Mouse (Mus musculus) embryonic stem cell, embryonic (primary cell): Measurements from ENCODE around the gene Il9r.

Experiments
- CTCF ChIA-PET, 4 experiments: fragments of 300-600 bp in 2 of 4; fragments of 350-600 bp in 2 of 4; sonication (Branson Sonifier 250); formaldehyde crosslinking; loops; one replicate each; lab custom pipeline; 2022; ENCODE audit warnings: inconsistent platforms in 2 of 4; lab: Charles Lee
- POLR2A ChIA-PET, 4 experiments: fragments of 300-600 bp in 2 of 4; fragments of 350-600 bp in 2 of 4; sonication (Branson Sonifier 250); formaldehyde crosslinking; loops; one replicate each; lab custom pipeline; 2022; ENCODE audit warnings: antibody characterized with exemption in 4 of 4, inconsistent platforms in 1 of 4; lab: Charles Lee

The Il9r gene

GRCm38 (mm10) chr11:32161922-32162804, 37.9 kb downstream of the Il9r start:
- ChIA-PET POLR2A (interaction anchor here (0.6 to 2.0 kb wide), 32 partner anchors 8 to 492 kb away, joined by 3 to 8 read pairs (median 3); partner anchors contain the start of genes Nsg2 (in 2 of the 4), Nprl3 (in 1 of the 4) and Snrnp25 (in 1 of the 4)), CTCF (interaction anchor here (0.5 to 3.3 kb wide), 100 partner anchors 8 to 939 kb away, joined by 3 to 39 read pairs (median 5); partner anchors contain the start of genes Snrnp25 (in 3 of the 4), Hbq1b (in 2 of the 4), Hbq1a (in 1 of the 4) and Nsg2 (in 1 of the 4))

GRCm38 (mm10) chr11:32161500-32161899, 38.6 kb downstream of the Il9r start:
- ChIA-PET POLR2A (interaction anchor here in 2 of 4 experiments (0.8 to 2.0 kb wide), 24 partner anchors 9 to 492 kb away, joined by 3 to 8 read pairs (median 3); partner anchors contain the start of genes Nsg2 (in 2 of the 2), Nprl3 (in 1 of the 2) and Snrnp25 (in 1 of the 2)), CTCF (interaction anchor here (0.5 to 3.3 kb wide), 91 partner anchors 8 to 788 kb away, joined by 3 to 39 read pairs (median 5); partner anchors contain the start of genes Snrnp25 (in 3 of the 4), Hbq1b (in 2 of the 4), Nsg2 (in 2 of the 4) and Hbq1a (in 1 of the 4))

GRCm38 (mm10) chr11:32160341-32160740, 39.7 kb downstream of the Il9r start:
- CTCF ChIA-PET, result interaction anchor here in 3 of 4 experiments (1.4 to 3.3 kb wide), 10 partner anchors 11 to 211 kb away, joined by 3 to 39 read pairs (median 10); no protein-coding TSS in a partner anchor

GRCm38 (mm10) chr11:32159176-32159575, 40.9 kb downstream of the Il9r start:
- ChIA-PET POLR2A (interaction anchor here in 3 of 4 experiments (0.6 to 1.8 kb wide), 4 partner anchors 10 to 258 kb away, joined by 3 to 5 read pairs (median 4); no protein-coding TSS in a partner anchor), CTCF (interaction anchor here in 3 of 4 experiments (0.6 to 2.2 kb wide), 5 partner anchors 18 to 162 kb away, joined by 3 to 9 read pairs (median 6); no protein-coding TSS in a partner anchor)

More at GRCm38 (mm10) chr11:32160341-32160740, 39.7 kb downstream of the Il9r start:
- POLR2A ChIA-PET, result interaction anchor here in 2 of 4 experiments (1.8 to 2.0 kb wide), 2 partner anchors 8 to 11 kb away, joined by 4 to 5 read pairs; no protein-coding TSS in a partner anchor

- ChIA-PET CTCF (interaction anchor here in 3 of 4 experiments (0.5 to 2.2 kb wide), 5 partner anchors 9 to 129 kb away, joined by 3 to 9 read pairs (median 4); partner anchors contain the start of gene Hbq1b (in 1 of the 3)), POLR2A (interaction anchor here in 3 of 4 experiments (0.6 to 1.8 kb wide), 11 partner anchors 9 to 713 kb away, joined by 3 to 5 read pairs (median 3); no protein-coding TSS in a partner anchor)
Observed at GRCm38 (mm10) chr11:32157791-32158594, 42.1 kb downstream of the Il9r start.

- ChIA-PET CTCF (interaction anchor here in 2 of 4 experiments (0.6 to 2.2 kb wide), 3 partner anchors 8 to 25 kb away, joined by 3 to 9 read pairs (median 3); no protein-coding TSS in a partner anchor), POLR2A (interaction anchor here in 3 of 4 experiments (0.6 to 1.8 kb wide), 8 partner anchors 8 to 714 kb away, joined by 3 to 5 read pairs (median 3); no protein-coding TSS in a partner anchor)
Observed at GRCm38 (mm10) chr11:32156854-32157630, 43.0 kb downstream of the Il9r start.

- CTCF ChIA-PET, result interaction anchor here (0.6 to 2.5 kb wide), 7 partner anchors 9 to 171 kb away, joined by 3 to 22 read pairs (median 5); no protein-coding TSS in a partner anchor
- POLR2A ChIA-PET, result interaction anchor here in 2 of 4 experiments (0.9 to 2.1 kb wide), 2 partner anchors 8 to 9 kb away, joined by 3 to 5 read pairs; no protein-coding TSS in a partner anchor
Observed at GRCm38 (mm10) chr11:32153216-32153615, 46.9 kb downstream of the Il9r start.

GRCm38 (mm10) chr11:32152814-32153213, 47.3 kb downstream of the Il9r start:
- ChIA-PET POLR2A (interaction anchor here in 1 of 4 experiments (2.1 kb wide), 1 partner anchor 9 kb away, joined by 5 read pairs; no protein-coding TSS in a partner anchor), CTCF (interaction anchor here (0.6 to 2.5 kb wide), 8 partner anchors 9 to 172 kb away, joined by 3 to 22 read pairs (median 4); no protein-coding TSS in a partner anchor)

- ChIA-PET CTCF (interaction anchor here in 3 of 4 experiments (0.7 to 2.5 kb wide), 7 partner anchors 8 to 202 kb away, joined by 3 to 22 read pairs (median 5); no protein-coding TSS in a partner anchor), POLR2A (interaction anchor here in 1 of 4 experiments (2.1 kb wide), 1 partner anchor 10 kb away, joined by 5 read pairs; no protein-coding TSS in a partner anchor)
Observed at GRCm38 (mm10) chr11:32151243-32151642, 48.8 kb downstream of the Il9r start.

GRCm38 (mm10) chr11:32149605-32150004, 50.5 kb downstream of the Il9r start:
- POLR2A ChIA-PET, result interaction anchor here in 3 of 4 experiments (0.6 to 2.0 kb wide), 11 partner anchors 9 to 279 kb away, joined by 3 to 5 read pairs (median 3); partner anchors contain the start of gene Nsg2 (in 1 of the 3)
- CTCF ChIA-PET, result interaction anchor here (0.6 to 2.1 kb wide), 14 partner anchors 8 to 1086 kb away, joined by 3 to 9 read pairs (median 3); partner anchors contain the start of gene Snrnp25 (in 1 of the 4)

GRCm38 (mm10) chr11:32142771-32143170, 57.3 kb downstream of the Il9r start:
- CTCF ChIA-PET, result interaction anchor here in 2 of 4 experiments (0.9 to 2.7 kb wide), 3 partner anchors 9 to 199 kb away, joined by 3 to 8 read pairs (median 3); no protein-coding TSS in a partner anchor
- POLR2A ChIA-PET, result interaction anchor here in 1 of 4 experiments (1.2 kb wide), 1 partner anchor 272 kb away, joined by 4 read pairs; no protein-coding TSS in a partner anchor

GRCm38 (mm10) chr11:32141627-32142586, 58.2 kb downstream of the Il9r start:
- CTCF ChIA-PET, result interaction anchor here (0.5 to 2.7 kb wide), 20 partner anchors 7 to 770 kb away, joined by 3 to 16 read pairs (median 3); partner anchors contain the start of gene Snrnp25 (in 1 of the 4)
- POLR2A ChIA-PET, result interaction anchor here in 3 of 4 experiments (0.8 to 2.3 kb wide), 7 partner anchors 17 to 403 kb away, joined by 3 to 6 read pairs (median 4); no protein-coding TSS in a partner anchor

- ChIA-PET POLR2A (interaction anchor here in 3 of 4 experiments (0.7 to 2.3 kb wide), 9 partner anchors 8 to 402 kb away, joined by 3 to 6 read pairs (median 3); no protein-coding TSS in a partner anchor), CTCF (interaction anchor here (0.5 to 2.7 kb wide), 27 partner anchors 8 to 769 kb away, joined by 3 to 16 read pairs (median 4); partner anchors contain the start of gene Snrnp25 (in 1 of the 4))
Observed at GRCm38 (mm10) chr11:32141034-32141433, 59.0 kb downstream of the Il9r start.

GRCm38 (mm10) chr11:32139528-32139961, 60.5 kb downstream of the Il9r start:
- CTCF ChIA-PET, result interaction anchor here in 1 of 4 experiments (1.5 to 2.5 kb wide), 3 partner anchors 23 to 476 kb away, joined by 3 to 8 read pairs (median 7); no protein-coding TSS in a partner anchor
- POLR2A ChIA-PET, result interaction anchor here in 1 of 4 experiments (1.6 kb wide), 1 partner anchor 22 kb away, joined by 4 read pairs; no protein-coding TSS in a partner anchor
